Mouse (Mus musculus) midbrain, postnatal 0 days (tissue): ENCODE measurements around the gene Akr1c21. TPM values are rescaled to one million over a fixed set of nuclear protein-coding genes. Genes with fewer than 3 reads are reported as not detected.
"Not testable (repeated sequence)": the region's sequence is repeated elsewhere in the genome, so short reads cannot be mapped to it uniquely, and the experiment has no call there.

Experiments
- ATAC-seq: fragments of 200-750 bp; cut with Nextera tagmentation; 2 replicates; pipeline ENCODE4 v1.8.0; 2017; ENCODE audit warnings: moderate number of reproducible peaks, mild to moderate bottlenecking, moderate TSS enrichment, moderate library complexity; ENCODE audit not compliant: low FRiP score
- DNase-seq: peaks from one replicate; pipeline ENCODE4 v3.0.0-alpha.2; 2015; ENCODE audit warnings: low spot score
- H3K27ac ChIP-seq: fragments of 300-500 bp; sonication (generic); 2 replicates; pipeline ENCODE4 v1.5.1; 2014; ENCODE audit warnings: low read depth, mild to moderate bottlenecking, low read length, mixed read lengths
- H3K27me3 ChIP-seq: fragments of 300-500 bp; sonication (generic); 2 replicates; pipeline ENCODE4 v1.6.1; 2014; ENCODE audit warnings: low read length, control low read depth, mixed read lengths; ENCODE audit not compliant: insufficient read depth
- H3K36me3 ChIP-seq: fragments of 300-500 bp; sonication (generic); 2 replicates; pipeline ENCODE4 v1.6.1; 2014; ENCODE audit warnings: low read length, control low read depth, mixed read lengths; ENCODE audit not compliant: insufficient read depth
- H3K4me1 ChIP-seq: fragments of 300-500 bp; sonication (generic); 2 replicates; pipeline ENCODE4 v1.6.1; 2014; ENCODE audit warnings: mild to moderate bottlenecking, control low read depth, antibody characterized with exemption, low read length, mixed read lengths; ENCODE audit not compliant: insufficient read depth
- H3K4me2 ChIP-seq: fragments of 300-500 bp; sonication (generic); 2 replicates; pipeline ENCODE4 v1.6.1; 2014; ENCODE audit warnings: low read depth, mild to moderate bottlenecking, low read length, mixed read lengths; ENCODE audit not compliant: poor library complexity, severe bottlenecking
- H3K4me3 ChIP-seq: fragments of 300-500 bp; sonication (generic); 2 replicates; pipeline ENCODE4 v1.5.1; 2014; ENCODE audit warnings: low read depth, mild to moderate bottlenecking, low read length, moderate library complexity
- H3K9ac ChIP-seq: fragments of 300-500 bp; sonication (generic); replicated peaks from 2 replicates; pipeline ENCODE4 v1.6.1; 2014; ENCODE audit warnings: mild to moderate bottlenecking, low read length, moderate library complexity, mixed read lengths; ENCODE audit not compliant: poor library complexity, severe bottlenecking
- H3K9me3 ChIP-seq: fragments of 300-500 bp; sonication (generic); 2 replicates; pipeline ENCODE4 v1.6.1; 2016; ENCODE audit warnings: low read length, control low read depth
- CTCF ChIP-seq: IDR thresholded peaks from 2 replicates; pipeline ENCODE4 v1.5.1; 2016; ENCODE audit warnings: antibody characterized with exemption, mild to moderate bottlenecking
- WGBS: fragments of 180-500 bp; shearing (Covaris S2); extraction: QIAGEN DNeasy Blood & Tissue Kit; methylation state at CpG from one replicate; pipeline ENCODE4 v1.1.7; 2014; 5-methylcytosine and 5-hydroxymethylcytosine counted together
- polyA plus RNA-seq: library from polyadenylated mRNA; unstranded; fragments of >200 nt; fragmentation: Nextera tagmentation; extraction: Ambion mirVana; gene quantifications from 2 replicates; pipeline ENCODE4 v1.2.1, GENCODE M21; 2015
- total RNA-seq: library from RNA; depleted of rRNA; stranded (reverse); fragments of >200 nt; gene quantifications from 2 replicates; pipeline ENCODE4 v1.2.3, GENCODE M21; 2014; rRNA removed

The Akr1c21 gene
- not detected in 2 replicates for total RNA-seq
- not detected in 2 replicates for polyA plus RNA-seq

- Histone ChIP-seq H3K36me3 (no peaks in the 10 kb centered on the region), H3K4me2 (no peak within 1 kb of the TSS), H3K9ac (no peak within 1 kb of the TSS), H3K9me3 (no peaks in the 10 kb centered on the region), H3K27ac (no peak within 1 kb of the TSS), H3K4me3 (no peak within 1 kb of the TSS), H3K27me3 (no peaks in the 10 kb centered on the region), H3K4me1 (no peaks in the 10 kb centered on the region)
- ATAC-seq (no peak), DNase-seq (no peak)
- TF ChIP-seq CTCF = no peak
- WGBS = 81% methylated on average over 1 of the region's 1 CpGs
Measured at GRCm38 (mm10) chr13:4573871-4574270, at the start of gene Akr1c21. Akr1c21 (plus strand) TSS chr13:4574075.

GRCm38 (mm10) chr13:4559143-4559542 is 14.7 kb upstream of the Akr1c21 start:
- Histone ChIP-seq H3K4me1 (no peaks in the 10 kb centered on the region), H3K9me3 (no peaks in the 10 kb centered on the region), H3K27ac (no peak overlapping the region), H3K4me2 (no peak overlapping the region), H3K36me3 (no peaks in the 10 kb centered on the region), H3K9ac (no peak overlapping the region), H3K4me3 (no peak overlapping the region), H3K27me3 (no peaks in the 10 kb centered on the region)
- ATAC-seq (no peak), DNase-seq (no peak)
- no peak for TF ChIP-seq CTCF
- 64% methylated on average over 1 of the region's 1 CpGs for WGBS

- H3K4me1 ChIP-seq = no peaks in the 10 kb centered on the region
- H3K36me3 ChIP-seq = no peaks in the 10 kb centered on the region
- no peaks in the 10 kb centered on the region for H3K9me3 ChIP-seq
- no peak overlapping the region for H3K27ac ChIP-seq
- H3K4me3 ChIP-seq = no peak overlapping the region
- no peak for TF ChIP-seq CTCF
- DNase-seq = no peak
- ATAC-seq = no peak
- H3K9ac ChIP-seq = no peak overlapping the region
- H3K27me3 ChIP-seq = no peaks in the 10 kb centered on the region
- no peak overlapping the region for H3K4me2 ChIP-seq
Measured at GRCm38 (mm10) chr13:4560500-4560899, 13.4 kb upstream of the Akr1c21 start.

- Histone ChIP-seq H3K36me3 (no peaks in the 10 kb centered on the region), H3K9ac (no peak overlapping the region), H3K9me3 (no peaks in the 10 kb centered on the region), H3K27me3 (no peaks in the 10 kb centered on the region), H3K4me1 (no peaks in the 10 kb centered on the region), H3K27ac (no peak overlapping the region), H3K4me3 (no peak overlapping the region), H3K4me2 (no peak overlapping the region)
- 82% methylated on average over 2 of the region's 2 CpGs for WGBS
- no peak for ATAC-seq
- no peak for DNase-seq
- no peak for TF ChIP-seq CTCF
Measured at GRCm38 (mm10) chr13:4565996-4566395, 7.9 kb upstream of the Akr1c21 start.

- ATAC-seq = no peak
- 92% methylated on average over 1 of the region's 1 CpGs for WGBS
- DNase-seq = no peak
- no peak overlapping the region for H3K27ac ChIP-seq
- no peak overlapping the region for H3K9ac ChIP-seq
- H3K4me2 ChIP-seq = no peak overlapping the region
- no peak overlapping the region for H3K4me3 ChIP-seq
- H3K4me1 ChIP-seq = no peaks in the 10 kb centered on the region
- H3K36me3 ChIP-seq = no peaks in the 10 kb centered on the region
- no peak for TF ChIP-seq CTCF
- no peaks in the 10 kb centered on the region for H3K9me3 ChIP-seq
- no peaks in the 10 kb centered on the region for H3K27me3 ChIP-seq
Measured at GRCm38 (mm10) chr13:4576921-4577320, 3.0 kb downstream of the Akr1c21 start.

GRCm38 (mm10) chr13:4603431-4603830 is 29.6 kb downstream of the Akr1c21 start:
- not testable (repeated sequence) for H3K9ac ChIP-seq, H3K27ac ChIP-seq, H3K4me1 ChIP-seq, ATAC-seq, H3K4me3 ChIP-seq, DNase-seq, H3K4me2 ChIP-seq, H3K9me3 ChIP-seq, H3K27me3 ChIP-seq, H3K36me3 ChIP-seq
- 90% methylated on average over 3 of the region's 3 CpGs for WGBS
